Mouse (Mus musculus): ENCODE results near the gene Sh3gl1. TPM values are rescaled to one million over a fixed set of nuclear protein-coding genes. Genes with fewer than 3 reads are reported as not detected.

Sh3gl1 gene
- polyA plus RNA-seq, 1 experiment from 2014 or later = 129 TPM

- H3K4me3 ChIP-seq (ENCODE audit: low read depth, low read length) = no peak overlapping the region
- H3K4me1 ChIP-seq (replicated peaks; ENCODE audit: control insufficient read depth, insufficient read depth, low read length) = no peaks in the 10 kb centered on the region
- DNase-seq (ENCODE audit: low spot score) = no peak
- H3K4me2 ChIP-seq (ENCODE audit: low read length) = no peak overlapping the region
- 71% methylated on average over 4 of the region's 4 CpGs for whole genome bisulfite sequencing
- no peak overlapping the region for H3K27ac ChIP-seq (ENCODE audit: low read depth)
- peaks cover 44% of the 10 kb centered on the region for H3K36me3 ChIP-seq (ENCODE audit: control insufficient read depth, insufficient read depth, low read length)
- H3K9me3 ChIP-seq (ENCODE audit: control insufficient read depth, low read length) = no peaks in the 10 kb centered on the region
- H3K9ac ChIP-seq (ENCODE audit: low read length) = no peak overlapping the region
- H3K27me3 ChIP-seq (replicated peaks; ENCODE audit: control insufficient read depth, insufficient read depth, low read length) = no peaks in the 10 kb centered on the region
- no peak for ATAC-seq (replicated peaks; ENCODE audit: low FRiP score, low TSS enrichment, low read depth)
Observed at GRCm38 (mm10) chr17:56021161-56021910, 15.1 kb downstream of the Sh3gl1 start.

- Histone ChIP-seq H3K27me3 (replicated peaks; ENCODE audit: control insufficient read depth, insufficient read depth, low read length) (no peaks in the 10 kb centered on the region), H3K9ac (ENCODE audit: low read length) (no peak overlapping the region), H3K4me3 (ENCODE audit: low read depth, low read length) (no peak overlapping the region), H3K4me2 (ENCODE audit: low read length) (no peak overlapping the region), H3K36me3 (ENCODE audit: control insufficient read depth, insufficient read depth, low read length) (peaks cover 52% of the 10 kb centered on the region), H3K9me3 (ENCODE audit: control insufficient read depth, low read length) (no peaks in the 10 kb centered on the region), H3K4me1 (replicated peaks; ENCODE audit: control insufficient read depth, insufficient read depth, low read length) (no peaks in the 10 kb centered on the region), H3K27ac (ENCODE audit: low read depth) (no peak overlapping the region)
- DNase-seq (ENCODE audit: low spot score) = no peak
- 95% methylated on average over 6 of the region's 6 CpGs for WGBS
- no peak for ATAC-seq (replicated peaks; ENCODE audit: low FRiP score, low TSS enrichment, low read depth)
Observed at GRCm38 (mm10) chr17:56020400-56021084, 15.9 kb downstream of the Sh3gl1 start.

- WGBS = 69% methylated on average over 20 of the region's 20 CpGs
Observed at GRCm38 (mm10) chr17:56018347-56019131, 17.9 kb downstream of the Sh3gl1 start.

GRCm38 (mm10) chr17:56017848-56018247 is 18.6 kb downstream of the Sh3gl1 start:
- H3K4me3 ChIP-seq (ENCODE audit: low read depth, low read length) = no peak overlapping the region
- H3K9ac ChIP-seq (ENCODE audit: low read length) = no peak overlapping the region
- DNase-seq (ENCODE audit: low spot score) = no peak
- no peak for ATAC-seq (replicated peaks; ENCODE audit: low FRiP score, low TSS enrichment, low read depth)
- 84% methylated on average over 7 of the region's 7 CpGs for WGBS
- H3K4me1 ChIP-seq (replicated peaks; ENCODE audit: control insufficient read depth, insufficient read depth, low read length) = no peaks in the 10 kb centered on the region
- H3K27me3 ChIP-seq (replicated peaks; ENCODE audit: control insufficient read depth, insufficient read depth, low read length) = no peaks in the 10 kb centered on the region
- H3K36me3 ChIP-seq (ENCODE audit: control insufficient read depth, insufficient read depth, low read length) = peaks cover 69% of the 10 kb centered on the region
- H3K4me2 ChIP-seq (ENCODE audit: low read length) = no peak overlapping the region
- H3K27ac ChIP-seq (ENCODE audit: low read depth) = no peak overlapping the region
- no peaks in the 10 kb centered on the region for H3K9me3 ChIP-seq (ENCODE audit: control insufficient read depth, low read length)

More at GRCm38 (mm10) chr17:56018347-56019131, 17.9 kb downstream of the Sh3gl1 start:
- Histone ChIP-seq H3K27me3 (replicated peaks; ENCODE audit: control insufficient read depth, insufficient read depth, low read length) (no peaks in the 10 kb centered on the region), H3K36me3 (ENCODE audit: control insufficient read depth, insufficient read depth, low read length) (peaks cover 62% of the 10 kb centered on the region), H3K4me2 (ENCODE audit: low read length) (no peak overlapping the region), H3K4me3 (ENCODE audit: low read depth, low read length) (no peak overlapping the region), H3K27ac (ENCODE audit: low read depth) (no peak overlapping the region), H3K9ac (ENCODE audit: low read length) (no peak overlapping the region), H3K4me1 (replicated peaks; ENCODE audit: control insufficient read depth, insufficient read depth, low read length) (no peaks in the 10 kb centered on the region), H3K9me3 (ENCODE audit: control insufficient read depth, low read length) (no peaks in the 10 kb centered on the region)
- peak; percentile 65 for DNase-seq (ENCODE audit: low spot score)
- ATAC-seq (replicated peaks; ENCODE audit: low FRiP score, low TSS enrichment, low read depth) = peak; percentile 45

- no peak for DNase-seq (ENCODE audit: low spot score)
- ATAC-seq (replicated peaks; ENCODE audit: low FRiP score, low TSS enrichment, low read depth) = no peak
- Histone ChIP-seq H3K27ac (ENCODE audit: low read depth) (no peak overlapping the region), H3K4me2 (ENCODE audit: low read length) (no peak overlapping the region), H3K36me3 (ENCODE audit: control insufficient read depth, insufficient read depth, low read length) (peaks cover 75% of the 10 kb centered on the region), H3K9ac (ENCODE audit: low read length) (no peak overlapping the region), H3K4me3 (ENCODE audit: low read depth, low read length) (no peak overlapping the region), H3K4me1 (replicated peaks; ENCODE audit: control insufficient read depth, insufficient read depth, low read length) (no peaks in the 10 kb centered on the region), H3K9me3 (ENCODE audit: control insufficient read depth, low read length) (no peaks in the 10 kb centered on the region), H3K27me3 (replicated peaks; ENCODE audit: control insufficient read depth, insufficient read depth, low read length) (no peaks in the 10 kb centered on the region)
- 79% methylated on average over 15 of the region's 15 CpGs for WGBS
Observed at GRCm38 (mm10) chr17:56016793-56017785, 19.3 kb downstream of the Sh3gl1 start.

DNA sequence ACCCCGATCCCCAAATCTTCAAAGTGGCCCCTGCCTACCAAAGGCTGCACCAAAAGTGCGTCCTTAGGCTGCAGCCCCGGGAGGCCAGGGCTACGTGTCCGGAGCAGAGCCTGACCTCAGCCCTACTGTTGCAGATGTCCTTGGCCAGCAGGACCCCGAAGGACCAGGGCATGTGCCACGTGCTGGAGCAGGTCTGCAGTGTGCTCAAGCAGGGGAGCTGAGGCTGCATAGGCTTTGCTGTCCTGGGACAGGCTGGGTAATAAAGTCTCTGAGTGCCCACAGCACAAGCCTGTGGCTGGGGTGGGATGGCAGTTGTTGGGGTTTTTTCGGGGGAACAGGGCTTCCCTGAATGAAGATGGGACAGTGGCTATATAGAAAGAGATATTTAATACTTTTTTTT is 20.1 kb downstream of the Sh3gl1 start:
- H3K27ac ChIP-seq (ENCODE audit: low read depth) = no peak overlapping the region
- H3K4me3 ChIP-seq (ENCODE audit: low read depth, low read length) = no peak overlapping the region
- no peak for ATAC-seq (replicated peaks; ENCODE audit: low FRiP score, low TSS enrichment, low read depth)
- H3K9ac ChIP-seq (ENCODE audit: low read length) = no peak overlapping the region
- no peaks in the 10 kb centered on the region for H3K4me1 ChIP-seq (replicated peaks; ENCODE audit: control insufficient read depth, insufficient read depth, low read length)
- peaks cover 82% of the 10 kb centered on the region for H3K36me3 ChIP-seq (ENCODE audit: control insufficient read depth, insufficient read depth, low read length)
- no peak for DNase-seq (ENCODE audit: low spot score)
- no peaks in the 10 kb centered on the region for H3K27me3 ChIP-seq (replicated peaks; ENCODE audit: control insufficient read depth, insufficient read depth, low read length)
- no peak overlapping the region for H3K4me2 ChIP-seq (ENCODE audit: low read length)
- no peaks in the 10 kb centered on the region for H3K9me3 ChIP-seq (ENCODE audit: control insufficient read depth, low read length)
- WGBS = 87% methylated on average over 8 of the region's 8 CpGs

DNA sequence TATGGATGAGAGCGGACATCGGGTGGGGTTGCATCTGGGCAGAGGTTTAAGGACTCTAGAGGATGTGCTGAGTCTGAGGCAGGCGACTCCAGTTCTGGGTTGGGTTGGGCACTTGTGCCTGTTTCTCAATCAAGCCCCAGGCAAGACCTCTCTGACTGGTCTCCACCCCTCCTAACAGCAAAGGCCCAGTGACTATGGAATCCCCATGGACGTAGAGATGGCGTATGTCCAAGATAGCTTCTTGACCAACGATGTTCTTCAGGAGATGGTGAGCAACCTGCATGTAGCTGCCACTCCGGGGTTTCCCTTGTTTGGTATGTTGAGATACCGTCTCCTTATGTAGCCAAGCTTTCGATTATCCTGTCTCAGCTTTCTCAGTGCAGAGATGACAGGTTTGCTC is 21.1 kb downstream of the Sh3gl1 start:
- no peaks in the 10 kb centered on the region for H3K27me3 ChIP-seq (replicated peaks; ENCODE audit: control insufficient read depth, insufficient read depth, low read length)
- peaks cover 3% of the 10 kb centered on the region for H3K4me1 ChIP-seq (replicated peaks; ENCODE audit: control insufficient read depth, insufficient read depth, low read length)
- no peak overlapping the region for H3K27ac ChIP-seq (ENCODE audit: low read depth)
- DNase-seq (ENCODE audit: low spot score) (no peak), ATAC-seq (replicated peaks; ENCODE audit: low FRiP score, low TSS enrichment, low read depth) (no peak)
- H3K9ac ChIP-seq (ENCODE audit: low read length) = no peak overlapping the region
- H3K36me3 ChIP-seq (ENCODE audit: control insufficient read depth, insufficient read depth, low read length) = peaks cover 86% of the 10 kb centered on the region
- no peak overlapping the region for H3K4me2 ChIP-seq (ENCODE audit: low read length)
- no peaks in the 10 kb centered on the region for H3K9me3 ChIP-seq (ENCODE audit: control insufficient read depth, low read length)
- H3K4me3 ChIP-seq (ENCODE audit: low read depth, low read length) = no peak overlapping the region
- 94% methylated on average over 9 of the region's 9 CpGs for WGBS

- Histone ChIP-seq H3K4me2 (ENCODE audit: low read length) (no peak overlapping the region), H3K4me3 (ENCODE audit: low read depth, low read length) (no peak overlapping the region), H3K4me1 (replicated peaks; ENCODE audit: control insufficient read depth, insufficient read depth, low read length) (peaks cover 20% of the 10 kb centered on the region), H3K27me3 (replicated peaks; ENCODE audit: control insufficient read depth, insufficient read depth, low read length) (no peaks in the 10 kb centered on the region), H3K27ac (ENCODE audit: low read depth) (no peak overlapping the region), H3K9me3 (ENCODE audit: control insufficient read depth, low read length) (no peaks in the 10 kb centered on the region), H3K36me3 (ENCODE audit: control insufficient read depth, insufficient read depth, low read length) (peaks cover 49% of the 10 kb centered on the region), H3K9ac (ENCODE audit: low read length) (no peak overlapping the region)
- no peak for DNase-seq (ENCODE audit: low spot score)
- WGBS = 86% methylated on average over 7 of the region's 7 CpGs
- no peak for ATAC-seq (replicated peaks; ENCODE audit: low FRiP score, low TSS enrichment, low read depth)
Observed at GRCm38 (mm10) chr17:56011441-56011840, 25.0 kb downstream of the Sh3gl1 start.

Measured in intestine, embryonic 14.5 days (tissue).